Mouse (Mus musculus) liver, embryonic 14.5 days (tissue): ENCODE data around the gene Rftn1. TPM values are rescaled to one million over a fixed set of nuclear protein-coding genes. Genes with fewer than 3 reads are reported as not detected.

Experiments used
- ATAC-seq: fragments of 200-750 bp; cut with Nextera tagmentation; 2 replicates; pipeline ENCODE4 v1.8.0; 2017; ENCODE audit warnings: moderate number of reproducible peaks, mild to moderate bottlenecking, moderate library complexity; ENCODE audit not compliant: insufficient read depth
- DNase-seq, 3 experiments: peaks; one replicate each; pipeline ENCODE4 v3.0.0-alpha.2; 2012 to 2013; ENCODE audit warnings: low read depth in 3 of 3, low spot score in 3 of 3
- H3K27ac ChIP-seq: fragments of 300-500 bp; sonication (generic); 2 replicates; pipeline ENCODE4 v1.5.1; 2014; ENCODE audit warnings: moderate library complexity, mild to moderate bottlenecking, control low read depth, inconsistent platforms
- H3K27me3 ChIP-seq: fragments of 300-500 bp; sonication (generic); 2 replicates; pipeline ENCODE4 v1.6.1; 2014; ENCODE audit warnings: mild to moderate bottlenecking, low read length, moderate library complexity; ENCODE audit not compliant: control insufficient read depth, insufficient read depth
- H3K36me3 ChIP-seq: fragments of 300-500 bp; sonication (generic); replicated peaks from 2 replicates; pipeline ENCODE4 v1.6.1; 2014; ENCODE audit warnings: low read depth; ENCODE audit not compliant: control insufficient read depth, insufficient read depth
- H3K4me1 ChIP-seq, 2 experiments: fragments of 200-500 bp in 1 of 2; fragments of 300-500 bp in 1 of 2; sonication (generic) in 1 of 2; replicated peaks; 2 replicates each; pipeline ENCODE4 v1.6.1; 2012 to 2014; ENCODE audit warnings: antibody characterized with exemption in 1 of 2, inconsistent platforms in 1 of 2, low read length in 1 of 2; ENCODE audit not compliant: control insufficient read depth in 2 of 2, insufficient read depth in 2 of 2
- H3K4me2 ChIP-seq: fragments of 300-500 bp; sonication (generic); 2 replicates; pipeline ENCODE4 v1.6.1; 2014; ENCODE audit warnings: low read depth, mild to moderate bottlenecking, control low read depth, moderate library complexity
- H3K4me3 ChIP-seq, 2 experiments: fragments of 200-500 bp in 1 of 2; fragments of 300-500 bp in 1 of 2; sonication (generic) in 1 of 2; 2 replicates each; pipeline ENCODE4 v1.5.1; 2012 to 2014; ENCODE audit warnings: low read depth in 2 of 2, low read length in 2 of 2, mild to moderate bottlenecking in 2 of 2, control low read depth in 1 of 2, inconsistent platforms in 1 of 2, moderate library complexity in 1 of 2; ENCODE audit not compliant: insufficient read depth in 1 of 2
- H3K9ac ChIP-seq: fragments of 300-500 bp; sonication (generic); replicated peaks from 2 replicates; pipeline ENCODE4 v1.6.1; 2014; ENCODE audit warnings: mild to moderate bottlenecking, control low read depth, moderate library complexity
- H3K9me3 ChIP-seq: fragments of 300-500 bp; sonication (generic); 2 replicates; pipeline ENCODE4 v1.6.1; 2016; ENCODE audit warnings: low read length, mixed read lengths; ENCODE audit not compliant: control insufficient read depth
- CTCF ChIP-seq: IDR thresholded peaks from 2 replicates; pipeline ENCODE4 v1.5.1; 2016; ENCODE audit warnings: antibody characterized with exemption, low read depth, control low read depth
- EP300 ChIP-seq: IDR thresholded peaks from 2 replicates; pipeline ENCODE4 v1.6.1; 2016; ENCODE audit warnings: antibody characterized with exemption, low read depth
- WGBS: fragments of 180-500 bp; shearing (Covaris S2); extraction: QIAGEN DNeasy Blood & Tissue Kit; methylation state at CpG from one replicate; pipeline ENCODE4 v1.1.7; 2014; ENCODE audit not compliant: insufficient replicate concordance; 5-methylcytosine and 5-hydroxymethylcytosine counted together
- polyA plus RNA-seq, 2 experiments: library from polyadenylated mRNA; depleted of rRNA in 1 of 2; stranded (reverse) in 1 of 2; unstranded in 1 of 2; fragments of >200 nt; fragmentation: Nextera tagmentation in 1 of 2; extraction: Ambion mirVana in 1 of 2; gene quantifications; 2 replicates each; pipeline versions ENCODE4 v1.2.1 to v1.2.3; 2012 to 2014

The Rftn1 gene
- polyA plus RNA-seq, 2 experiments, result 2.2 to 3.2 TPM

DNA sequence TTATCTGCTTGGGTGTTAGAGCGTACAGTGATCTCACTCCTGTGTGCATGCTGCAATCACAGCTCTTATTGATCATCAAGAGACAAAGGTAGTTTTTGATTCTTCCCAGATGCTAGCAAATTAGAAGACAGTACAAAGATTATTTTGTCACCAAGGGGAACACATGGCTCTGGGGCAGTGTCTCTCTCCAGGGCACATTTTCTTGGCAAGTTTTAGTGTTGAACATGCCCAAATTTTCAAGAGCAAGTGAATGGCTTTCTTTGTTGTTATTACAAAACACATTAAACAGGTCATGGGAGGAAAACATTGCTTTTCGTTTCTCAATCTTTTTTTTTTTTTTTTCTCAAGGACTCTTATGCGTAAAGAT is 213.1 kb downstream of the Rftn1 start:
- no peaks in the 10 kb centered on the region for H3K4me1 ChIP-seq
- H3K4me2 ChIP-seq, result no peak overlapping the region
- DNase-seq, result no peak
- H3K9me3 ChIP-seq, result no peaks in the 10 kb centered on the region; the same call in none of the 2 replicates
- TF ChIP-seq EP300 (no peak), CTCF (no peak)
- H3K4me3 ChIP-seq, result no peak overlapping the region
- no peak for ATAC-seq
- H3K27me3 ChIP-seq, result no peaks in the 10 kb centered on the region
- H3K36me3 ChIP-seq, result no peaks in the 10 kb centered on the region
- H3K9ac ChIP-seq, result no peak overlapping the region
- WGBS, result 67% methylated on average over 3 of the region's 3 CpGs
- H3K27ac ChIP-seq, result no peak overlapping the region

DNA sequence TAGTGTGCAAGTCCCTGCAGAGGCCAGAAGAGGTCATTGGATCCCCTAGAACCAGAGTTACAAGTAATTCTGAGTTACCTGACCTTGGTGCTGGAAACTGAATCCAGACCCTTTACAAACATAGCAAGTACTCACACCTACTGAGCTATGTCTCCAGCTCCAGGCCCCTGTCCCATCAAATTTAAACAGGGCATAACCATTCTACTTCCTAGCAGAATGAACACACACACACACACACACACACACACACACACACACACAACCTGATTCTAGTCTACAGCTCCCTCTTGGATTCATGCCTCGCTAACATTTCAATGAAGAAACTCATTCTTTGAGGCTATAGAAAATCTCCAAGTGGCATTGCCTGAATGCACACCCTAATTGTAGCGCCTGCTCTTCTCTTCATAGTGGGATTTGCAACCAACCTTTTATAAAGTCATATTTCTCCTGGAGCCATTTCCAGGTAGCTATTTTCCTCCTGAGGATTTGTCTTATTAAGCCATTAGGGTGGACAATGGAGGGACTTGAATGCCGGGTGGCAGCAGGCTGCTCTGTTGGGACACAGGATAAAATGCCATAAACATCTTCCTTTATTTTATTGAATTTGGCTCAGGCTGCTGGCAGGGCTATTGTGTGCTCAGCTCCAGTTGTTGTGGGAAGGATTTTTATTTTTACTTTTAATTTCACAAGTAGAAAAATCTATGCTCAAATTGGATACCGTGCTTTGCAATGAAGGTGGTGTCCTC is 213.6 kb downstream of the Rftn1 start:
- no peak overlapping the region for H3K4me2 ChIP-seq
- H3K27me3 ChIP-seq, result no peaks in the 10 kb centered on the region
- 79% methylated on average over 4 of the region's 4 CpGs for WGBS
- no peak for ATAC-seq
- H3K27ac ChIP-seq, result no peak overlapping the region
- H3K4me1 ChIP-seq, result no peaks in the 10 kb centered on the region
- 0 out of 2 replicates have a peak, but pooled peaks have one; percentile 4 for TF ChIP-seq CTCF
- no peak for TF ChIP-seq EP300
- H3K9me3 ChIP-seq, result no peaks in the 10 kb centered on the region; the same call in none of the 2 replicates
- DNase-seq, result no peak
- no peak overlapping the region for H3K9ac ChIP-seq
- no peak overlapping the region for H3K4me3 ChIP-seq
- no peaks in the 10 kb centered on the region for H3K36me3 ChIP-seq

DNA sequence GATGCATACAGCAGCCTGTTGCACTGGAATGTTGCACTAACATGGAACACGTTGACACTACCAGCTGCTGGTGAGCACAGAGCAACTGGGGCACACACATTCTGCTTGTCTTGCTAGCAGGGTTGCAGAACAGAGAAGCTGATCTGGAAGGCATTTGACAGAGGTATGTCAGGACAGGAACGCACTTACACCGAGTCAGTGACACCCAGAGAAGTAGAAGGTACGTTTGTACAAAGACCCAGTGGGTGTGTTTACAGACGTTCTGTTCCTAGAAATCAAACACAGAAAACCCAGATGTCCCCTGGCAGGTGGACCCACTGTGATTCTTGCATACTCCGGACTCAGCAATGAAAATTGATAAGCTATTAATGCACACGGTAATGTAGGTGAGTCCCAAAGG is 215.0 kb downstream of the Rftn1 start:
- no peak for ATAC-seq
- H3K4me2 ChIP-seq, result no peak overlapping the region
- WGBS, result 61% methylated on average over 7 of the region's 7 CpGs
- TF ChIP-seq CTCF (no peak), EP300 (no peak)
- no peaks in the 10 kb centered on the region for H3K27me3 ChIP-seq
- DNase-seq, result no peak
- H3K9ac ChIP-seq, result no peak overlapping the region
- H3K4me3 ChIP-seq, result no peak overlapping the region
- H3K4me1 ChIP-seq, result no peaks in the 10 kb centered on the region; a peak in 1 of 4 replicates
- H3K27ac ChIP-seq, result no peak overlapping the region
- H3K36me3 ChIP-seq, result no peaks in the 10 kb centered on the region
- no peaks in the 10 kb centered on the region; the same call in none of the 2 replicates for H3K9me3 ChIP-seq

DNA sequence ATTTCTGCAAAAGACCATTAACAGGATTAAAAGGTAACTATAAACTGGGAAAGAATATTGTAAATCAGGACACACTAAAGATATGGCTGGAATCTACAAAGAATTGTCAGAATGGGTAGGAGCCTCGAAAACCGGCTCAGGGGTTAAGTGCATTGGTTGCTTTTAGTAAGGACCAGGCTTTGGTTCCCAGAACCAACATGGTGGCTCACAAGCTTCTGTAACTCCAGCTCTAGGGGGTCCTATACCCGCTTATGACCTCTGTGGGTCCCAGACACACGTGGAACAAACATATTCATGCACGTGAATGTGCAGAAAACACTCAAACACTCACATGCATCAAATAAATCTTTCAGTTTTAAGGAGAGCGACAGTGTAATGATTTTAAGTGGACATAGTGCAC is 215.5 kb downstream of the Rftn1 start:
- no peak overlapping the region for H3K4me2 ChIP-seq
- DNase-seq (no peak), ATAC-seq (no peak)
- no peak overlapping the region for H3K9ac ChIP-seq
- WGBS, result 63% methylated on average over 6 of the region's 6 CpGs
- H3K36me3 ChIP-seq, result no peaks in the 10 kb centered on the region
- H3K27ac ChIP-seq, result no peak overlapping the region
- TF ChIP-seq EP300 (no peak), CTCF (no peak)
- no peak overlapping the region for H3K4me3 ChIP-seq
- no peaks in the 10 kb centered on the region; a peak in 1 of 4 replicates for H3K4me1 ChIP-seq
- H3K27me3 ChIP-seq, result no peaks in the 10 kb centered on the region
- H3K9me3 ChIP-seq, result no peaks in the 10 kb centered on the region

DNA sequence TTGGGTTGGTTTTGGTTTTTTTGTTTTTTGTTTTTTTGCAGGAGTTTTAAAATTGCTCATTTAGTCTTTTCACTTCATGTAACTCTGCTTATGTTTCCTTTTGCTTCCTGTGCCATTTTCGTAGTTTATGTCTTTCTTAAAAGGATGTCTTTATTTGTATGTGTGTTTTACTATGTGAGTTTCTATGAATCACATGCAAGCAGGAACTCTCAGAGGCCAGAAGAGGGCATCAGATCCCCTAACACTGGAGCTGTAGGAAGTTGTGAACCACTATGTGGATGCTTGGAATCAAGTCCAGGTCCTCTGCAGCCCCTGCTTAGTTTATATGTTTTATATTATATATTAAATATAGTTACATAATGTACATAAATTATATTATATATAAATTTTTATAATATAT is 218.3 kb downstream of the Rftn1 start:
- ATAC-seq (no peak), DNase-seq (no peak)
- TF ChIP-seq EP300 (no peak), CTCF (peak; percentile 45)
- peaks cover 7% of the 10 kb centered on the region in 2 experiments for H3K4me1 ChIP-seq
- no peak overlapping the region for H3K4me3 ChIP-seq
- no peaks in the 10 kb centered on the region for H3K9me3 ChIP-seq
- 69% methylated on average over 1 of the region's 1 CpGs for WGBS
- no peak overlapping the region for H3K27ac ChIP-seq
- no peak overlapping the region for H3K9ac ChIP-seq
- H3K36me3 ChIP-seq, result no peaks in the 10 kb centered on the region
- no peaks in the 10 kb centered on the region for H3K27me3 ChIP-seq
- no peak overlapping the region for H3K4me2 ChIP-seq
